Mouse (Mus musculus) midbrain, postnatal 0 days (tissue): ENCODE results near the gene Hist2h2ab. TPM values are rescaled to one million over a fixed set of nuclear protein-coding genes. Genes with fewer than 3 reads are reported as not detected.

Experiments
- ATAC-seq: fragments of 200-750 bp; cut with Nextera tagmentation; 2 replicates; pipeline ENCODE4 v1.8.0; 2017; ENCODE audit warnings: moderate number of reproducible peaks, mild to moderate bottlenecking, moderate TSS enrichment, moderate library complexity; ENCODE audit not compliant: low FRiP score
- DNase-seq: peaks from one replicate; pipeline ENCODE4 v3.0.0-alpha.2; 2015; ENCODE audit warnings: low spot score
- H3K27ac ChIP-seq: fragments of 300-500 bp; sonication (generic); 2 replicates; pipeline ENCODE4 v1.5.1; 2014; ENCODE audit warnings: low read depth, mild to moderate bottlenecking, low read length, mixed read lengths
- H3K27me3 ChIP-seq: fragments of 300-500 bp; sonication (generic); 2 replicates; pipeline ENCODE4 v1.6.1; 2014; ENCODE audit warnings: low read length, control low read depth, mixed read lengths; ENCODE audit not compliant: insufficient read depth
- H3K36me3 ChIP-seq: fragments of 300-500 bp; sonication (generic); 2 replicates; pipeline ENCODE4 v1.6.1; 2014; ENCODE audit warnings: low read length, control low read depth, mixed read lengths; ENCODE audit not compliant: insufficient read depth
- H3K4me1 ChIP-seq: fragments of 300-500 bp; sonication (generic); 2 replicates; pipeline ENCODE4 v1.6.1; 2014; ENCODE audit warnings: mild to moderate bottlenecking, control low read depth, antibody characterized with exemption, low read length, mixed read lengths; ENCODE audit not compliant: insufficient read depth
- H3K4me2 ChIP-seq: fragments of 300-500 bp; sonication (generic); 2 replicates; pipeline ENCODE4 v1.6.1; 2014; ENCODE audit warnings: low read depth, mild to moderate bottlenecking, low read length, mixed read lengths; ENCODE audit not compliant: poor library complexity, severe bottlenecking
- H3K4me3 ChIP-seq: fragments of 300-500 bp; sonication (generic); 2 replicates; pipeline ENCODE4 v1.5.1; 2014; ENCODE audit warnings: low read depth, mild to moderate bottlenecking, low read length, moderate library complexity
- H3K9ac ChIP-seq: fragments of 300-500 bp; sonication (generic); replicated peaks from 2 replicates; pipeline ENCODE4 v1.6.1; 2014; ENCODE audit warnings: mild to moderate bottlenecking, low read length, moderate library complexity, mixed read lengths; ENCODE audit not compliant: poor library complexity, severe bottlenecking
- H3K9me3 ChIP-seq: fragments of 300-500 bp; sonication (generic); 2 replicates; pipeline ENCODE4 v1.6.1; 2016; ENCODE audit warnings: low read length, control low read depth
- CTCF ChIP-seq: IDR thresholded peaks from 2 replicates; pipeline ENCODE4 v1.5.1; 2016; ENCODE audit warnings: antibody characterized with exemption, mild to moderate bottlenecking
- WGBS: fragments of 180-500 bp; shearing (Covaris S2); extraction: QIAGEN DNeasy Blood & Tissue Kit; methylation state at CpG from one replicate; pipeline ENCODE4 v1.1.7; 2014; 5-methylcytosine and 5-hydroxymethylcytosine counted together
- polyA plus RNA-seq: library from polyadenylated mRNA; unstranded; fragments of >200 nt; fragmentation: Nextera tagmentation; extraction: Ambion mirVana; gene quantifications from 2 replicates; pipeline ENCODE4 v1.2.1, GENCODE M21; 2015
- total RNA-seq: library from RNA; depleted of rRNA; stranded (reverse); fragments of >200 nt; gene quantifications from 2 replicates; pipeline ENCODE4 v1.2.3, GENCODE M21; 2014

Gene Hist2h2ab
- total and polyA plus RNA-seq, 2 experiments from 2014 or later: 144 TPM; not detected in 1

- H3K27me3 ChIP-seq: no peaks in the 10 kb centered on the region
- H3K4me1 ChIP-seq: no peaks in the 10 kb centered on the region; the same call in none of the 2 replicates
- DNase-seq (peak; percentile 93), ATAC-seq (peak; percentile 81)
- 1% methylated on average over 19 of the region's 19 CpGs for WGBS
- peak overlapping the region; percentile 83 for H3K9ac ChIP-seq
- no peak for TF ChIP-seq CTCF
- no peaks in the 10 kb centered on the region for H3K9me3 ChIP-seq
- H3K36me3 ChIP-seq: no peaks in the 10 kb centered on the region
- peak overlapping the region; percentile 77 for H3K4me2 ChIP-seq
- H3K4me3 ChIP-seq: peak overlapping the region; percentile 58
- H3K27ac ChIP-seq: peak overlapping the region; percentile 97
These were observed 42.7 kb downstream of the Hist2h2ab start for GRCm38 (mm10) chr3:96262216-96262875.

GRCm38 (mm10) chr3:96262979-96263550 lies 43.4 kb downstream of the Hist2h2ab start, which contains the start of gene Hist2h4:
TSS of gene Hist2h4 (minus strand) at chr3:96263311.
- Histone ChIP-seq H3K4me1 (peaks cover 3% of the 10 kb centered on the region), H3K36me3 (no peaks in the 10 kb centered on the region), H3K9ac (peak within 1 kb of the TSS; percentile 83), H3K4me2 (peak within 1 kb of the TSS; percentile 77), H3K4me3 (peak within 1 kb of the TSS; percentile 58), H3K9me3 (no peaks in the 10 kb centered on the region), H3K27ac (peak within 1 kb of the TSS; percentile 97), H3K27me3 (no peaks in the 10 kb centered on the region)
- DNase-seq: peak; percentile 97
- peak; percentile 87 for ATAC-seq
- TF ChIP-seq CTCF: peak; percentile 77
- WGBS: under 1% methylated on average over 39 of the region's 40 CpGs

- Histone ChIP-seq H3K27ac (peak overlapping the region; percentile 97), H3K4me2 (peak overlapping the region; percentile 77), H3K9me3 (no peaks in the 10 kb centered on the region), H3K27me3 (no peaks in the 10 kb centered on the region), H3K36me3 (no peaks in the 10 kb centered on the region), H3K9ac (peak overlapping the region; percentile 51), H3K4me3 (peak overlapping the region; percentile 58), H3K4me1 (peaks cover 5% of the 10 kb centered on the region)
- TF ChIP-seq CTCF: no peak
- DNase-seq: peak; percentile 53
- no peak for ATAC-seq
- 4% methylated on average over 27 of the region's 27 CpGs for WGBS
These were observed 44.1 kb downstream of the Hist2h2ab start for GRCm38 (mm10) chr3:96263558-96264403.

- H3K4me3 ChIP-seq: no peak overlapping the region
- no peaks in the 10 kb centered on the region for H3K27me3 ChIP-seq
- peaks cover 5% of the 10 kb centered on the region for H3K4me1 ChIP-seq
- peak overlapping the region; percentile 97; the same call in 1 of the 2 replicates for H3K27ac ChIP-seq
- no peaks in the 10 kb centered on the region for H3K36me3 ChIP-seq
- ATAC-seq (no peak), DNase-seq (no peak)
- H3K4me2 ChIP-seq: peak overlapping the region; percentile 77
- H3K9ac ChIP-seq: 0 out of 2 replicates have a peak overlapping the region, but pooled peaks have one; percentile 51
- no peak for TF ChIP-seq CTCF
- WGBS: 66% methylated on average over 7 of the region's 7 CpGs
- H3K9me3 ChIP-seq: no peaks in the 10 kb centered on the region
These were observed 44.8 kb downstream of the Hist2h2ab start for GRCm38 (mm10) chr3:96264404-96264949.

GRCm38 (mm10) chr3:96266132-96266710 lies 46.6 kb downstream of the Hist2h2ab start:
- Histone ChIP-seq H3K4me1 (peaks cover 5% of the 10 kb centered on the region), H3K9me3 (no peaks in the 10 kb centered on the region), H3K27ac (no peak overlapping the region), H3K9ac (no peak overlapping the region), H3K4me3 (no peak overlapping the region), H3K27me3 (no peaks in the 10 kb centered on the region), H3K4me2 (no peak overlapping the region), H3K36me3 (no peaks in the 10 kb centered on the region)
- WGBS: 90% methylated on average over 8 of the region's 8 CpGs
- TF ChIP-seq CTCF: no peak
- no peak for DNase-seq
- ATAC-seq: no peak
